Mouse (Mus musculus) cerebellum, adult (tissue): ENCODE measurements at regions not wholly inside any gene's neighbourhood (a gene's known extent, or its start where the extent isn't known, plus 50 kb on each side); places are given as distances from the start of the nearest gene placed in this dataset.

ENCODE experiments used
- ATAC-seq: cut with Nextera tagmentation; 2 replicates; pipeline ENCODE4 v1.9.2; 2017; ENCODE audit warnings: mild to moderate bottlenecking, moderate library complexity, mixed read lengths; ENCODE audit not compliant: insufficient number of reproducible peaks, low FRiP score, low TSS enrichment

DNA sequence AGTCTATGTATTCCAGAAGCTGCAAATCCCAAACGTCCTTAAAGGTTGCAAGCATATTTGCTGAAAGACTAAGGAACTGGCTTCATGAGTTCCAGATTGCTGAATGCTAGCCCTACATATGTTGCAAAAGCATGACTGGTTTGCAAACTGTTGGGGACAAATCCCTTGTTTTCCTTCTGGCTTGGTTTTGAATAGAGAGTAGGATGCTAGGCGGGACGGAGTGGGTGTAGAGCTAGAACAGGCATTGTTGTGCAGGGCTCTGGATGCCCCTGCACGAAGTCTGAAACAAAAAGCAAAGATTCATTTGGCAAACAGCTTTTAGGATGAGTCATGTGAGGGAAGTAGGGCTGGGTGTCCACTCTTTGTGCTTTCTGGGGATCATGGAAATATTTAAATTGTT lies 500.9 kb upstream of the Cnksr2 start:
- ATAC-seq, result no peak

- ATAC-seq, result no peak
Measured at GRCm38 (mm10) chrX:158577856-158578255, 534.8 kb upstream of the Cnksr2 start.

GRCm38 (mm10) chrX:158613136-158613535 lies 570.0 kb upstream of the Cnksr2 start:
- no peak for ATAC-seq

DNA sequence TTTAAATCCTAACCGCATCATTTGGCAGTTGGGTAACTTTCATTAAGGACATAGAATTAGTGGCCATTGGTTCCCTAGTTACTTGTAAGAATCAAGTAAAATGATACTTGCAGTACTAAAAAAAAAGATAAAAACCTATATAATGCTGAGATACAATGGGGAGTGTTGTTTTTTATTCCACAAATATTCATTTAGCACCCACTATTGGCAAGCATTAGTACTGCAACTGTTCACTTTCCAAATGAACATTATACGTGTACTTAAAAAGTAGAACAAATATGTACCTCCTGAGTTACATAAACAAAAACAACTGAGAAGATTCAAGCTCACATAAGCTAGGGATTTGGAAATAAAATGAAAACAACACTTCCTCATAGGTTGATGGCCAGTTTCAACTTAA lies 570.5 kb upstream of the Cnksr2 start:
- ATAC-seq, result no peak

- no peak for ATAC-seq
Measured at GRCm38 (mm10) chrX:158614029-158614428, 570.9 kb upstream of the Cnksr2 start.

GRCm38 (mm10) chrX:158614452-158614851 lies 571.4 kb upstream of the Cnksr2 start:
- ATAC-seq, result no peak

GRCm38 (mm10) chrX:158615096-158615495 lies 572.0 kb upstream of the Cnksr2 start:
- ATAC-seq, result no peak

DNA sequence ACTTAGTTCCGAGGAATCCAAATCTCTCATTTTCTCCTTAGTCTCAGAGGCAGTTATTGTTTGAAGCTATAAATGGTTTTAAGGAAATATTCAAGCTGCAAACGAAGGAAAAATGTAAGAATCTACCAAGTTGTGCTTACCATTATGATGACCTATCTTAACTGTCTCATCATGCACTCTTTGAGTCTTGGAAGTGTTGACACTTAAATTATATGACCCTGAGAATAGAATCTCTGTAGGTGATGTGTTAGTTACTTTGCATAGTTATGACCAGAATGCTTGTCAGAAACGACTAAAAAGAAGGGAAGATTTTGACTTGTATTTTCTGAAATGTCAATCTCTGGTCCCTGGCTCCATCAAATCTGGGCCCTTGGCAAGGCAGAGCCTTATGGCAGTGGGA lies 582.7 kb upstream of the Rps6ka3 start:
- ATAC-seq, result no peak

DNA sequence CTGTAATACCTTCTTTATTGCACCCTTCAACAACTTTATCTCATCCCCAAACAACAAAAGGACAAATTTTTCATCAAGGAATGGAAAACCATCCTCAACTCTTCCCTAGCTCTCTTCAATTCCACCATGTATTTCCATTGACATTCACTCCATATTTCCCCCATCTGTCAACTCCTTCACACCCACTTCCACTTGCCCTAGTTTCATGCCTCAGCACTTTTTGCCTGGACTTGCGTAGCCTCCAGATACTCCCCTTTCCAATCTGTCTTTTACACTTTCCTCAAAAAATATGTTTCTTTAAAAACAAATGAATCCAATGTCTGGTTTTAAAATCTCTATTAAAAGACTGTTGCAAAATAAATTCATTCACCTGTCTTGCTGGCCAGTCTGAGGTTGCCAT lies 577.7 kb upstream of the Rps6ka3 start:
- ATAC-seq, result no peak

GRCm38 (mm10) chrX:158652226-158652625 lies 557.9 kb upstream of the Rps6ka3 start:
- peak; percentile 95 for ATAC-seq

DNA sequence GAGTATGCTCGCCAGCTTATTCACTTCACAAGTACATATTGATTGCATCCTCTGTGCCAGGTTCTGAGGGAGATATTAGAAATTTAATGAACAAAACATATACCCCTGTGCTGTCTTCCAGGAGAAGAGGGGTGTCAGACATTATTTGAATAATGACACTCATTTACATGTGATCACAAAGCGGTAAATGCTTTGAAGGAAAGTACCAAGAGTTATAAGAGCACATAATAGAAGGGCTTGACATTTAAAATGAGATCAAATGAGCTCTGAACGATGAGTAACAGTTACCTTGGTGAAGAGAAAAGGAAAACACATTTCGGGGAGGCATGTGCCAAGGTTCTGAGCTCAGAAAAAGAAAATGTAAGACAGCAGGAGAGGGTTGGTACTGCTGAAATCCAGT lies 553.9 kb upstream of the Rps6ka3 start:
- ATAC-seq, result no peak

DNA sequence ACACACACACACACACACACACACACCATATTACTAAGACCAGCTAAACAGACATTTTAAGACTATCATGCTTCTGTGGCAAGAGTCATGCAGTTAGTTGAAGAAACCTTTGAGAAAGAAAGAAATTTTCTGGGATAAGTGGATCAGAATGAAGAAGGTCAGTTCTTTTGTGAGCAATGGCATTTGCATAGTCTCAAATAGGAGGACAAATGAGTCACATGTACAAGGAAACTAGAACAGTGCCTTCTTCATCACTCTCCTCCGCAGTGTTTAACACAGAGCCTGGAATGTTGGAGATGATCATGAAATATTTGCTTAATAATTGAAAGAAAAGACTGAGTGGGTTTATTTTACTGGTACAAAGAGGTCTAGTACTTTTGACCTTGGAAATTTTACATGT lies 515.9 kb upstream of the Rps6ka3 start:
- ATAC-seq, result no peak

GRCm38 (mm10) chrX:158703411-158703810 lies 506.7 kb upstream of the Rps6ka3 start:
- no peak for ATAC-seq

DNA sequence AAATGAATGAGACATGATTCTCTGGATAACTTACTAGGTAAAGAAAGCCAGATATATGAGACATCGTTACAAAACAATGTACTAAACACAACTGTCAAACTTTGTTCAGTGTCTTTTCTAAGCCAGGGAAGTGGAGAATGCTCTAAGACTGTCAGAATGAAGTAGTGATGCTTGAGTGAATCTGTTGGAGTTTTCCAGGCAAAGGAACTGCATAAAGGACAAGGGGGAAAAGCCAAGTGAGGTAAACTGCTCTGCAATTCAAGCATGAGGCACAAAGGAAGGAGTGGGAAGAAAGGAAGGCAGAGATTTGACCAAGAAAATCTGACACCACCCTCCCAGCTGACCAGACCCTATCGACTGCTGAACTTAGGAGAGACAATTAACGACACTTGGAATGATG lies 500.3 kb upstream of the Rps6ka3 start:
- ATAC-seq, result no peak

DNA sequence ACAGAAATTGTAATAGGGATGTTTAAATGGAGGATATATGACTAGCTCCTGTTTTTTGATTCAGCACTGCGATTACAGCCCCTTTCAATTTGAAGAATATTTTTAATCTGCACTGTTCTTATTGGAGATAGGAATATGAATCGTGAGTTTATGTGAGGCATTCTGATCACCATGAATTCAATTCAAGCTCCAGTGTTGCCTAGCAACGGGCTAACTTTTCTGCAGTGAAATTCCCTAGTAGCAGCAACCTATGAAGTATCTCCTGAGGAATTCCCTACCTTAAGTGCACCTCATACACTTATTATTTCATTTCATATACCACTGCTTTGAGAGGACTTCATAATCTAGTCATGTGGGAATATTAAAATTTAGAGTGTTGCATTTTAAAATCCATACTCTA lies 465.4 kb upstream of the Rps6ka3 start:
- no peak for ATAC-seq

GRCm38 (mm10) chrX:158745766-158746541 lies 464.2 kb upstream of the Rps6ka3 start:
- no peak for ATAC-seq
